Mouse (Mus musculus): ENCODE results near the gene Ccdc96. TPM values are rescaled to one million over a fixed set of nuclear protein-coding genes. Genes with fewer than 3 reads are reported as not detected.

The Ccdc96 gene
- total and polyA plus RNA-seq, 2 experiments, result not detected

DNA sequence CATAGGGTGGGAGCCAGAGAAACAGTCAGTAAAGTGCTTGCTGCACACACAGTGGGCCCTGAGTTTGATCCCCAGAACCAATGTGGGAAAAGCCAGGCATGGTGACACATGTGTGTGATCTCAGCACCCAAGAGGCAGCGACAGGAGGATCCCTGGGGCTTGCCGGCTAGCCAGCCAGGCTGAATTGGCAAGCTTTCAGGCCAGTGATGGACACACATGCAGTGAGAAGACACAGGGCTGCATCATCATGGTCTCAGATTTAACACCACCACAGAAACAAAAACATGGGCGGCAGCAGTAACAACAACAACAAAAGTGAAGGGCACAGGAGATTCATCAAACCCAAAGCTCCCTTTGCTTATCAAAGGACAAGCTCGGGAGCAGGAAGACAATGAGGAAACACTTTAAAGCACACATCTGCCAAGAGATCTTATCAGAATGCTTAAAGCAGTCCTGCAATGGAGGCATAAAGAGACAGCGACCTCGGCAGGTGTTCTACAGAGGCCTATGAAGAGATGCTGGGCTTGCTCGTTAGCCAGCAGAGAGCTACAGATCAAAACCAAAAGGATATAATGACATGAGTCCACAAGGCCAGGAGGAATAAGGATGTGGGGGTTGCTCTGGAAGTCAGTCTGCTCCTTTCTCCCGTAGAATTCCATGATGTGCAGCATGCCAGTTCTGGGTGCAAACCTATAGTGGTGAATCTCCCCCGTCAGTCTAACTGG lies 38.1 kb upstream of the Ccdc96 start:
- 48% methylated on average over 9 of the region's 9 CpGs for WGBS
- Histone ChIP-seq H3K36me3 (ENCODE audit: control insufficient read depth, insufficient read depth, low read length) (no peaks in the 10 kb centered on the region), H3K4me3 (ENCODE audit: insufficient read depth, low read depth, low read length) (no peak overlapping the region), H3K79me2 (ENCODE audit: control insufficient read depth, insufficient read depth, low read length) (no peaks in the 10 kb centered on the region), H3K4me1 (ENCODE audit: control insufficient read depth, insufficient read depth, low read length) (no peaks in the 10 kb centered on the region), H3K27me3 (ENCODE audit: control insufficient read depth, insufficient read depth, low read length) (no peaks in the 10 kb centered on the region), H3K27ac (replicated peaks; ENCODE audit: insufficient read depth, low read depth, low read length) (no peak overlapping the region), H3K9ac (ENCODE audit: low read depth, low read length) (no peak overlapping the region)
- no peak for DNase-seq (ENCODE audit: extremely low read depth, low read depth, low spot score)
- TF ChIP-seq CTCF (IDR thresholded peaks at IDR 0.05; ENCODE audit: low read depth, low read length), result no peak
- TF ChIP-seq POLR2A (IDR thresholded peaks at IDR 0.05; ENCODE audit: extremely low read depth, insufficient read depth, low read length), result no peak

DNA sequence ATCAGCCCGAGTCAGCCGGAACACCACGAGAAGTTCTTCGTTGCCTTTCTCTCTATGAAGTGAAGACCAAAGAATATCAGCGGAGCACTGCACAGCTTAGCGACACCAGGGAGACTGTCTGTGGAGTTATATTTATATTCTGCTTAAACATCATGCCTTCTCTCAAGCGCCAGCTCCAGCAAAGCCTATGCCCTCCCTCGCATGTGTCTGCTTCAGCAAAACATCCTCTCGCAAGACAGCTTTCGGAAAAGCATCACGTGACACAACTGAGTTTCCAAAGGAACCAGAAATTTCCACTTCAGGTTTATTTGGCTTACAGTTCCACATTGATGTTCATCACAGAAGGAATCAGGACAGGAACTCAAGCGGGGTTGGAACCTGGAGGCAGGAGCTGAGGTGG lies 36.5 kb upstream of the Ccdc96 start:
- WGBS, result 89% methylated on average over 12 of the region's 12 CpGs
- no peaks in the 10 kb centered on the region for H3K27me3 ChIP-seq (ENCODE audit: control insufficient read depth, insufficient read depth, low read length)
- H3K4me1 ChIP-seq (ENCODE audit: control insufficient read depth, insufficient read depth, low read length), result no peaks in the 10 kb centered on the region
- no peak overlapping the region for H3K27ac ChIP-seq (replicated peaks; ENCODE audit: insufficient read depth, low read depth, low read length)
- TF ChIP-seq POLR2A (IDR thresholded peaks at IDR 0.05; ENCODE audit: extremely low read depth, insufficient read depth, low read length), result no peak
- no peak for TF ChIP-seq CTCF (IDR thresholded peaks at IDR 0.05; ENCODE audit: low read depth, low read length)
- H3K4me3 ChIP-seq (ENCODE audit: insufficient read depth, low read depth, low read length), result no peak overlapping the region
- H3K79me2 ChIP-seq (ENCODE audit: control insufficient read depth, insufficient read depth, low read length), result no peaks in the 10 kb centered on the region
- no peak overlapping the region for H3K9ac ChIP-seq (ENCODE audit: low read depth, low read length)
- H3K36me3 ChIP-seq (ENCODE audit: control insufficient read depth, insufficient read depth, low read length), result no peaks in the 10 kb centered on the region
- DNase-seq (ENCODE audit: extremely low read depth, low read depth, low spot score), result no peak

DNA sequence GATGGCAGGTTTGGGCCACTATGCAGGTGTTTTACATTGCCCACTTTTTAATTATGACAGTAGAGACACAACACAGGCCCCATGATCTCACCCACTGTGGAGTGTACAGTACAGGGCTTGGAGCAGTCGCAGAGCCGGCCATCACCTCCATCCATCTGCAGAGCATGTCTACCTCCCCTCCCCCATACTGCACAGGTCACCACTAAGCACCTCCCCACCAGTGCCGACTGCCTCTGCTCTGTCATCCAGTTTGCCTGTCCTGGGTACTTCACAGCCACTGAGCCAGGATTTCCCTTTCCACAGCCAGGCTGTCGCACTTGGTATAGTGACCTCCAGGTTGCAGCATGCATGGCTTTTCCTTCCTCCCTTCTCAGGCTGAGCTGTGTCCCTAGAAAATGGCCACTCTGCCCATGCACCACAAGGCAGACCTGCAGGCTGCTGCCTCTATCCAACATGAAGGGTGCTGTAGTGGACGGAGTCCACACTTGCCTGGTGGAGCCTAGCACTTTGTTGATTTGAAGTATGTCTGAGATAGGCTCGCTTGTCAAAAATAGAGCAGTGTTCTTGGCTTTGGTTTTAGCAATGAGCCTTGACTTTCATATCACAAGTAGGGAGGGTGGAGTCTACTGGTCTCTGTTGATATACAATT lies 34.6 kb upstream of the Ccdc96 start:
- Histone ChIP-seq H3K4me1 (ENCODE audit: control insufficient read depth, insufficient read depth, low read length) (no peaks in the 10 kb centered on the region), H3K27ac (replicated peaks; ENCODE audit: insufficient read depth, low read depth, low read length) (no peak overlapping the region), H3K4me3 (ENCODE audit: insufficient read depth, low read depth, low read length) (no peak overlapping the region), H3K27me3 (ENCODE audit: control insufficient read depth, insufficient read depth, low read length) (no peaks in the 10 kb centered on the region), H3K79me2 (ENCODE audit: control insufficient read depth, insufficient read depth, low read length) (no peaks in the 10 kb centered on the region), H3K36me3 (ENCODE audit: control insufficient read depth, insufficient read depth, low read length) (no peaks in the 10 kb centered on the region), H3K9ac (ENCODE audit: low read depth, low read length) (no peak overlapping the region)
- no peak for DNase-seq (ENCODE audit: extremely low read depth, low read depth, low spot score)
- WGBS, result 68% methylated on average over 6 of the region's 6 CpGs
- TF ChIP-seq POLR2A (IDR thresholded peaks at IDR 0.05; ENCODE audit: extremely low read depth, insufficient read depth, low read length), result no peak
- TF ChIP-seq CTCF (IDR thresholded peaks at IDR 0.05; ENCODE audit: low read depth, low read length), result no peak

DNA sequence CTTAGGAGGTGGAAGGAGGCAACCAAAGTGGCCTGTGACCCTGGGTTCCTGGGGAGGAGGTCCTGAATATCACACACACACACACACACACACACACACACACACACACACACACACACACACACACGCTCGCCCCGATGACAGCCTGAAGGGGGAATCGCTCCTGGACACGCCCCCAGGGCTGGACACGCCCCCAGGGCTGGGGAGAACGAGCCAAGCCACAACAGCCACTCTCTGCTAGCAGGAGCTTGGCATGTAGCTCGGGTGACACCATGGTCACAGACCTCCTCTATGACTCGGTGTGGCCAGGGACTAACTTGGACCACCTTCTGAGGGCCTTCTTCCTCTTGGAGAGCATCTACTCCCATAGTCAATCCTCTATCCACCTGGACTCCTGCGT lies 33.3 kb upstream of the Ccdc96 start:
- DNase-seq (ENCODE audit: extremely low read depth, low read depth, low spot score), result no peak
- H3K4me1 ChIP-seq (ENCODE audit: control insufficient read depth, insufficient read depth, low read length), result no peaks in the 10 kb centered on the region
- no peak overlapping the region for H3K27ac ChIP-seq (replicated peaks; ENCODE audit: insufficient read depth, low read depth, low read length)
- WGBS, result 32% methylated on average over 8 of the region's 10 CpGs
- no peak overlapping the region for H3K9ac ChIP-seq (ENCODE audit: low read depth, low read length)
- TF ChIP-seq POLR2A (IDR thresholded peaks at IDR 0.05; ENCODE audit: extremely low read depth, insufficient read depth, low read length) (no peak), CTCF (IDR thresholded peaks at IDR 0.05; ENCODE audit: low read depth, low read length) (no peak)
- no peaks in the 10 kb centered on the region for H3K36me3 ChIP-seq (ENCODE audit: control insufficient read depth, insufficient read depth, low read length)
- H3K79me2 ChIP-seq (ENCODE audit: control insufficient read depth, insufficient read depth, low read length), result no peaks in the 10 kb centered on the region
- H3K27me3 ChIP-seq (ENCODE audit: control insufficient read depth, insufficient read depth, low read length), result no peaks in the 10 kb centered on the region
- H3K4me3 ChIP-seq (ENCODE audit: insufficient read depth, low read depth, low read length), result no peak overlapping the region

DNA sequence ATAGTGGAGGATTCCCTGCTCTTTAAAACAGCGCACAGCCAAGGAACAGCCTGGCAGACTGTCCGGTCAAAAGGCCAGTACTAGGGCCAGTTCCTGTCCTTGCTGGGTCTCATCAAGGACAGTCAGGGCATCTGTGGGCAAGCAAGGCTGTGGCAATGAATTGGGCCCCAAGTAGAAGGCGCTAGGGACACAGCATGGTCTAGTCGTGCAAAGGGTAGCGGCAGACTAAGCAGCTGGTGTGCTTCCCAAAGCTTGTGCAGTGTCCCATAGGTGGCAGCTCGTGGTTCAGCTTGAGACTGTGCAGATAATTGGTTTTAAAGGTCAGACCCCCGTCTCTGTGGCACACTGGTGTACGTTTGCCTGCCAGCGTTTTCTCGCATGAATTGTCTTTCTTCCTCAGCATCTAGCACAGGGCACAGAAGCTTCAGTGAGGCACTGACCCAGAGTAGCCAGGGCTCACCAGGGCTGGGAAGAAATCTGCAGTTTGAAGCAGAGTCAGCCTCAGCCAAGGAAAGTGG lies 32.5 kb upstream of the Ccdc96 start:
- Histone ChIP-seq H3K36me3 (ENCODE audit: control insufficient read depth, insufficient read depth, low read length) (no peaks in the 10 kb centered on the region), H3K4me3 (ENCODE audit: insufficient read depth, low read depth, low read length) (no peak overlapping the region), H3K27ac (replicated peaks; ENCODE audit: insufficient read depth, low read depth, low read length) (no peak overlapping the region), H3K4me1 (ENCODE audit: control insufficient read depth, insufficient read depth, low read length) (no peaks in the 10 kb centered on the region), H3K9ac (ENCODE audit: low read depth, low read length) (no peak overlapping the region), H3K79me2 (ENCODE audit: control insufficient read depth, insufficient read depth, low read length) (no peaks in the 10 kb centered on the region), H3K27me3 (ENCODE audit: control insufficient read depth, insufficient read depth, low read length) (no peaks in the 10 kb centered on the region)
- DNase-seq (ENCODE audit: extremely low read depth, low read depth, low spot score), result no peak
- TF ChIP-seq CTCF (IDR thresholded peaks at IDR 0.05; ENCODE audit: low read depth, low read length) (no peak), POLR2A (IDR thresholded peaks at IDR 0.05; ENCODE audit: extremely low read depth, insufficient read depth, low read length) (no peak)
- 79% methylated on average over 10 of the region's 10 CpGs for WGBS

DNA sequence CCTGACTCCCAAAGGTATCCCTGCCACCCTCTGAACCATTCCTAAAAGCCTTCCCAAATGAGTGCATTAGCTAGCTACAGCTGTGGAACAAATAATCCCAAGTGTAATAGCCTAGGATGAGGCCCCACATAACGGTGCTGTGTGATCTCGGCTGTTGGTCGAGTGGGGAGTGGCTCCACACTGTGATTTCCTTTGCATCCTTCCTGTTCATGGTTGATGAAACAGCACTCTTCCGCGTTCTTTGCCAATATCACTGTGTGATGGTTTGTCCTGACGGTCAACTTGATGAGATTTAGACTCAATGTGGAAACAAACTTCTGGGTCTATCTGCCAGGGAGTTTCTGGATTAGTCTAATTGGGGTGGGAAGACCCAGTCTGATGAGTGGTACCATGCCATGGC lies 31.6 kb upstream of the Ccdc96 start:
- DNase-seq (ENCODE audit: extremely low read depth, low read depth, low spot score), result no peak
- 75% methylated on average over 6 of the region's 6 CpGs for WGBS
- Histone ChIP-seq H3K4me1 (ENCODE audit: control insufficient read depth, insufficient read depth, low read length) (no peaks in the 10 kb centered on the region), H3K27me3 (ENCODE audit: control insufficient read depth, insufficient read depth, low read length) (no peaks in the 10 kb centered on the region), H3K27ac (replicated peaks; ENCODE audit: insufficient read depth, low read depth, low read length) (no peak overlapping the region), H3K79me2 (ENCODE audit: control insufficient read depth, insufficient read depth, low read length) (no peaks in the 10 kb centered on the region), H3K36me3 (ENCODE audit: control insufficient read depth, insufficient read depth, low read length) (no peaks in the 10 kb centered on the region), H3K4me3 (ENCODE audit: insufficient read depth, low read depth, low read length) (no peak overlapping the region), H3K9ac (ENCODE audit: low read depth, low read length) (no peak overlapping the region)
- no peak for TF ChIP-seq POLR2A (IDR thresholded peaks at IDR 0.05; ENCODE audit: extremely low read depth, insufficient read depth, low read length)
- TF ChIP-seq CTCF (IDR thresholded peaks at IDR 0.05; ENCODE audit: low read depth, low read length), result no peak

Measured in liver, adult 2 months (tissue).